Mouse (Mus musculus): ENCODE measurements around the gene Mtmr12. TPM values are rescaled to one million over a fixed set of nuclear protein-coding genes. Genes with fewer than 3 reads are reported as not detected.
A peak's percentile ranks its signal among the peaks of the same experiment; 100 is the strongest.

Gene Mtmr12
- total RNA-seq, 2 experiments from 2014 or later: 16.3 to 17.6 TPM

DNA sequence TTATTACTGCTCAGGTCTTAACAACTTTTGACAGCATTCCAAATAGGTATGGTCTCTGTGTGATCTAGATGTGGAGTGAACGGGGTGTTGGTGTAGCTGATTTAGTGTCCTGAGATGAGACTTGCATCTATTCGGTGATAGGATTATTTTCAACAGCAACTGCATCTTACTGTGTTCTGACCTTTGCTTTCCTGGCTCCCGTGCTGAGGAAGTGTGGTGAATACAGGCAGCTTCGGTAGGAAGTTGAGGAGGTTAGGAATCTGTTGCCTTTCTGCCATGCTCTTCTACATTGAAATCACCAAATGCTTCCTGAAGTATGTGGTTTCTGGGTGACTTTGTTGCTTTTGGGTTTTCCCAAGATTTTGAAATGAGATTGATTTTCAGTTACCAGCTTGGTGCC, 22.5 kb downstream of the Mtmr12 start:
- DNase-seq (ENCODE audit: extremely low spot score in 1 of 2, low spot score in 2 of 2): no peak
- intact Hi-C loops (cut with DNase I): no loop called here

- intact Hi-C loops (cut with DNase I): no loop called here
- DNase-seq (ENCODE audit: extremely low spot score in 1 of 2, low spot score in 2 of 2): no peak
Observed at GRCm38 (mm10) chr15:12229603-12230242, 24.9 kb downstream of the Mtmr12 start.

DNA sequence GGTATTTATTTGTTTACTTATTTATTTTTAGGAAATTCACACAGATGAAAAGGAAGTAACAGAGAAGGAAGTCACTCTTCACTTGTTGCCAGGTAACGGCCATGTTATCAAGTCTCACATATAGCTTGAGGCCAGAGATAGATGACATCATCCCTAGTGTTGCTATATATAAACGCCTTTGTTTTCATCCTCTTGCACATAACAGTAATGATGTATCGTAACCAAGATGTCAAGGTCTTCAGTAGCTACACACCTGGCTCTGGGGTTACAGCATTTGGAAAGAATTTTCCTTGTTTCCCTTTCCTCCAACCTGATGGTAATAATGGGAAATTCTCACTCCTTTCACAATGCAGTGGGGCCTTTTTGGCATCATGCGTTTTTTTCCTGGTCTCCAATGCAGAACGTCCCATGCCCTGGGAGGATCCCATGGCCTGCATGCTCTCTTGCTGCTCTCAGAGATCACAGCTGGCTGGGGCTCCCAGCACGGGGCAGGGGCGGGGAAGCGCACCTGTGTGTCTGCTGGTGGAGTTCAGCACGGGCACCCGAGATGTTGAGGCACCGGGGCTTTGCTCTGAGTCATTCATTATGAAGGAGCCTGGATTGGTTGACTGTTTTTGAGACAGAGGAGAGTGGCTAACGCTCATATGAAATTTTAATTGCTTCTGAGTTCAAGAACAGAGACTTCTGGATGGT, 25.6 kb downstream of the Mtmr12 start:
- DNase-seq (ENCODE audit: extremely low spot score in 1 of 2, low spot score in 2 of 2): no peak
- intact Hi-C loops (cut with DNase I): no loop called here

- DNase-seq (ENCODE audit: extremely low spot score in 1 of 2, low spot score in 2 of 2): no peak
- intact Hi-C loops (cut with DNase I): no loop called here
Observed at GRCm38 (mm10) chr15:12231462-12231861, 26.6 kb downstream of the Mtmr12 start.

- intact Hi-C loops (cut with DNase I): no loop called here
- no peak for DNase-seq (ENCODE audit: extremely low spot score in 1 of 2, low spot score in 2 of 2)
Observed at GRCm38 (mm10) chr15:12232429-12232828, 27.6 kb downstream of the Mtmr12 start.

DNA sequence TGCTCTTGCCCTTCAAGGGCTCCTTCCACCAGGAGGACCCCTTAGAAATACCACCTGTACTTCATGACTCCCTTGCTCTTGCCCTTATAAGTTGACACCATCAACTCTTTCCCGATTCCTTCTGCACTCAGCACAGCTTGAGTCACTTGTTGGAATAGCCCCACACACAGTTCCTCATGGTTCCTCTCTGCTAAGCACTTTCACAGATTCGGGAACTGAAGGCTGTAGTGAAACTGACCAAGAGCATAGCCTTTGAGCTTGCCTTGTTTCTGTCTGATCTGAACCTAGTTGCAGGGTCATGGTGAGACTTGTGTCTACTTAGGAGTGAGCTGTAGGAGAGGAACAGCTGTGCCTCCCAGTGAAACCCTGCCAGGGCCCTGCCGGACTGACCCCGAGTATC, 28.2 kb downstream of the Mtmr12 start:
- no peak for DNase-seq (ENCODE audit: extremely low spot score in 1 of 2, low spot score in 2 of 2)

GRCm38 (mm10) chr15:12235559-12235958, 30.7 kb downstream of the Mtmr12 start:
- intact Hi-C loops (cut with DNase I): no loop called here

More for the DNA sequence above, 28.2 kb downstream of the Mtmr12 start:
- intact Hi-C loops (cut with DNase I): no loop called here

GRCm38 (mm10) chr15:12235983-12236382, 31.2 kb downstream of the Mtmr12 start:
- DNase-seq (ENCODE audit: extremely low spot score in 1 of 2, low spot score in 2 of 2): no peak
- intact Hi-C loops (cut with DNase I): no loop called here

More at GRCm38 (mm10) chr15:12235559-12235958, 30.7 kb downstream of the Mtmr12 start:
- no peak for DNase-seq (ENCODE audit: extremely low spot score in 1 of 2, low spot score in 2 of 2)

- intact Hi-C loops (cut with DNase I): no loop called here
- no peak for DNase-seq (ENCODE audit: extremely low spot score in 1 of 2, low spot score in 2 of 2)
Observed at GRCm38 (mm10) chr15:12236961-12237360, 32.1 kb downstream of the Mtmr12 start.

DNA sequence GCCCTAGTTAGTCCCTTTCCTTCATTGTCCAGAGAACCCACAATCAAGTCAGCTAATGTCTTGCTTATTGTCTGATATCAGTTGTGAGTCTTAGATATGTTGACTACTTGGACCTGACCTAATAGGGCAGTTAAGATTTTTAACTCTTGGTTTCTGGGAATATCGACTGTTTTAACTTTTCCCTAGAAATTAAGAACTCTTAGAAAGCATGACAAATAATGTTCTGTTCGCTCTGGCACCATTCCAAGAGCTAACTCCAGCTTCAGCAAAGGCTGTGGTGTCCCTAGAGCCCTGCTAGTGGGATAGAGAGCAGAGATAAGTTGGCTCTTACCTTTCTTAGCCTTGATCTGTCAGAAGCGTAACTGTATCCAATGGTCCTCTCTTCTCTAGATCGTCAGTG, 32.7 kb downstream of the Mtmr12 start:
- no peak for DNase-seq (ENCODE audit: extremely low spot score in 1 of 2, low spot score in 2 of 2)
- intact Hi-C loops (cut with DNase I): no loop called here

- no peak for DNase-seq (ENCODE audit: extremely low spot score in 1 of 2, low spot score in 2 of 2)
- intact Hi-C loops (cut with DNase I): no loop called here
Observed at GRCm38 (mm10) chr15:12238337-12238736, 33.5 kb downstream of the Mtmr12 start.

DNA sequence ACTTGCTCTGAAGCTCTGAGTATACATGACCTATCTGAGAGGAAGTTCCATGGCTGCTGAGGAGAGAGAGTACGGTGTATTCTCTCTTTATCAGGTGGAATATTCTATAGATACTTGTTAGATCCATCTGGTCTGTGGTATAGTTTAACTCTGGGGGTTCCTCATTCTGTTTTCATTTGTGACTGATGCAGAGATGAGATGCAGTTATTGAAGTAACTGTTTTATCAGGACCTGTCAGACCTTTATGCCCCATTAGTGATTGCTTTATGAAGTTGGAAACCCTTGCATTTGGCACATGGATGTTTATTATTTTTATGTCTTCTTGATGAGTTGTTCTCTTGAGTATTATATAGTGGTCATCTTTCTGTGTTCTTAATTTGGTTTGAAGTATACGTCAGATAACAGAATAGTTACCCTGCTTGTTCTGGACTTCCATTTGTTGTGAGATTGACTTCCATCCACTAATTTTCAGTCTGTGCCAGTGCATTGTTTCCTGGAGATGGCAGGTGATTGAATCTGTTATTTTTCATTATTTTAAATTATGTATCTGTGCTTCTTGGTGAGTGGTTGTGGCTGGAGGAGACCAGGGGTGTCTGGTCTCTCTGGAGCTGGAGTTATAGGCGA, 36.0 kb downstream of the Mtmr12 start:
- DNase-seq (ENCODE audit: extremely low spot score in 1 of 2, low spot score in 2 of 2): no peak
- intact Hi-C loops (cut with DNase I): no loop called here

- no peak for DNase-seq (ENCODE audit: extremely low spot score in 1 of 2, low spot score in 2 of 2)
- intact Hi-C loops (cut with DNase I): no loop called here
Observed at GRCm38 (mm10) chr15:12243792-12244191, 39.0 kb downstream of the Mtmr12 start.

- intact Hi-C loops (cut with DNase I): loop anchor here (5.0 kb wide), 1 partner anchor 38 kb away; the partner anchor contains the start of gene Mtmr12
- DNase-seq (ENCODE audit: extremely low spot score in 1 of 2, low spot score in 2 of 2): no peak
Observed at GRCm38 (mm10) chr15:12245580-12246359, 40.9 kb downstream of the Mtmr12 start.

- peak in 1 of 2 experiments; percentile 15 for DNase-seq (ENCODE audit: extremely low spot score in 1 of 2, low spot score in 2 of 2)
- intact Hi-C loops (cut with DNase I): loop anchor here (5.0 kb wide), 1 partner anchor 39 kb away; the partner anchor contains the start of gene Mtmr12
Observed at GRCm38 (mm10) chr15:12246360-12247158, 41.7 kb downstream of the Mtmr12 start.

GRCm38 (mm10) chr15:12247159-12247603, 42.4 kb downstream of the Mtmr12 start:
- intact Hi-C loops (cut with DNase I): loop anchor here (5.0 kb wide), 1 partner anchor 40 kb away; the partner anchor contains the start of gene Mtmr12
- peak in 1 of 2 experiments; percentile 5 for DNase-seq (ENCODE audit: extremely low spot score in 1 of 2, low spot score in 2 of 2)

- DNase-seq (ENCODE audit: extremely low spot score in 1 of 2, low spot score in 2 of 2): peak in 1 of 2 experiments; percentile 45
- intact Hi-C loops (cut with DNase I): loop anchor here (5.0 kb wide), 1 partner anchor 41 kb away; the partner anchor contains the start of gene Mtmr12
Observed at GRCm38 (mm10) chr15:12248279-12248678, 43.5 kb downstream of the Mtmr12 start.

DNA sequence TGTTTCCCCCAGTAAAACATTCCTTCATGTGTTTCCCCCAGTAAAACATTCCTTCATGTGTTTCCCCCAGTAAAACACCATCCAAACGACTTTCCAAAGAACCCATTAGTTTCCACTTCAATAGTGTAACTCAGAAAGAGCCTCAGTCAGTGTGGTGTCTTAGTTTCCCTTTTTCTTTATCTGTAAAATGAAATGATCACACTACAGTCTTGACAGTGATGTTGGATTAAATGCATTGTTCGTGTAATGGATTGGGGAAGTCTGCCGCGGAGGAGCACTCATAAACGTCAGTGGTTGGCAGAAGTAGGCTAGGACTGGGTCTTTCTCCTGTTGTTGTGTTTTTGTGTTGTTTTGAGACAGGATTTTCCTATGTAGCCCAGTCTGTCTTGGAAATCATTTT, 45.5 kb downstream of the Mtmr12 start:
- intact Hi-C loops (cut with DNase I): no loop called here
- peak in 1 of 2 experiments; percentile 2 for DNase-seq (ENCODE audit: extremely low spot score in 1 of 2, low spot score in 2 of 2)
